Mouse (Mus musculus): Measurements from ENCODE around the gene Bhlhe23. TPM values are rescaled to one million over a fixed set of nuclear protein-coding genes. Genes with fewer than 3 reads are reported as not detected.
A peak's percentile ranks its signal among the peaks of the same experiment; 100 is the strongest.

Gene Bhlhe23
- polyA plus RNA-seq, 1 experiment from 2014 or later: 1.2 TPM

- no peak for ATAC-seq (ENCODE audit: low FRiP score)
- no peaks in the 10 kb centered on the region for H3K9me3 ChIP-seq
- no peak overlapping the region for H3K9ac ChIP-seq
- H3K27ac ChIP-seq: peak overlapping the region; percentile 35; the same call in 1 of the 2 replicates
- H3K27me3 ChIP-seq: peaks cover 22% of the 10 kb centered on the region
- peaks cover 14% of the 10 kb centered on the region; the same call in 1 of the 2 replicates for H3K4me1 ChIP-seq (replicated peaks)
- WGBS: 34% methylated on average over 11 of the region's 11 CpGs
- no peaks in the 10 kb centered on the region for H3K36me3 ChIP-seq
- no peak overlapping the region for H3K4me2 ChIP-seq
- no peak overlapping the region for H3K4me3 ChIP-seq
Measured at GRCm38 (mm10) chr2:180764986-180765385, 11.7 kb downstream of the Bhlhe23 start.

- 16% methylated on average over 15 of the region's 15 CpGs for WGBS
- H3K4me1 ChIP-seq (replicated peaks): peaks cover 46% of the 10 kb centered on the region
- H3K27ac ChIP-seq: peak overlapping the region; percentile 71
- no peak overlapping the region for H3K4me3 ChIP-seq
- H3K27me3 ChIP-seq: peaks cover 25% of the 10 kb centered on the region
- peak; percentile 77 for ATAC-seq (ENCODE audit: low FRiP score)
- peak overlapping the region; percentile 39 for H3K9ac ChIP-seq
- H3K9me3 ChIP-seq: no peaks in the 10 kb centered on the region
- H3K4me2 ChIP-seq: 0 out of 2 replicates have a peak overlapping the region, but pooled peaks have one; percentile 23
- no peaks in the 10 kb centered on the region for H3K36me3 ChIP-seq
Measured at GRCm38 (mm10) chr2:180758513-180759263, 18.0 kb downstream of the Bhlhe23 start.

GRCm38 (mm10) chr2:180756786-180757185 is 19.9 kb downstream of the Bhlhe23 start:
- no peak overlapping the region for H3K4me3 ChIP-seq
- no peak for ATAC-seq (ENCODE audit: low FRiP score)
- H3K4me2 ChIP-seq: no peak overlapping the region
- H3K9ac ChIP-seq: no peak overlapping the region
- H3K9me3 ChIP-seq: no peaks in the 10 kb centered on the region
- H3K4me1 ChIP-seq (replicated peaks): peaks cover 46% of the 10 kb centered on the region
- H3K27me3 ChIP-seq: peaks cover 27% of the 10 kb centered on the region
- H3K27ac ChIP-seq: no peak overlapping the region
- no peaks in the 10 kb centered on the region for H3K36me3 ChIP-seq
- 8% methylated on average over 2 of the region's 2 CpGs for WGBS

- ATAC-seq (ENCODE audit: low FRiP score): no peak
- peaks cover 27% of the 10 kb centered on the region for H3K27me3 ChIP-seq
- no peaks in the 10 kb centered on the region for H3K9me3 ChIP-seq
- 6% methylated on average over 8 of the region's 8 CpGs for WGBS
- peaks cover 46% of the 10 kb centered on the region for H3K4me1 ChIP-seq (replicated peaks)
- H3K36me3 ChIP-seq: no peaks in the 10 kb centered on the region
- no peak overlapping the region for H3K4me3 ChIP-seq
- H3K4me2 ChIP-seq: no peak overlapping the region
- H3K9ac ChIP-seq: no peak overlapping the region
- H3K27ac ChIP-seq: no peak overlapping the region
Measured at GRCm38 (mm10) chr2:180755896-180756295, 20.8 kb downstream of the Bhlhe23 start.

GRCm38 (mm10) chr2:180754976-180755688 is 21.6 kb downstream of the Bhlhe23 start:
- ATAC-seq (ENCODE audit: low FRiP score): no peak
- Histone ChIP-seq H3K4me3 (no peak overlapping the region), H3K9me3 (no peaks in the 10 kb centered on the region), H3K27me3 (peaks cover 27% of the 10 kb centered on the region), H3K4me2 (no peak overlapping the region), H3K36me3 (no peaks in the 10 kb centered on the region), H3K4me1 (replicated peaks) (peaks cover 46% of the 10 kb centered on the region), H3K9ac (no peak overlapping the region), H3K27ac (no peak overlapping the region)
- WGBS: 51% methylated on average over 5 of the region's 5 CpGs

GRCm38 (mm10) chr2:180748904-180749303 is 27.8 kb downstream of the Bhlhe23 start:
- Histone ChIP-seq H3K4me3 (no peak overlapping the region), H3K27me3 (peaks cover 24% of the 10 kb centered on the region)
- 63% methylated on average over 5 of the region's 5 CpGs for WGBS

GRCm38 (mm10) chr2:180746569-180747192 is 30.0 kb downstream of the Bhlhe23 start:
- ATAC-seq (ENCODE audit: low FRiP score): 0 out of 2 replicates have a peak, but pooled peaks have one; percentile 34
- 19% methylated on average over 5 of the region's 5 CpGs for WGBS

More at GRCm38 (mm10) chr2:180748904-180749303, 27.8 kb downstream of the Bhlhe23 start:
- Histone ChIP-seq H3K36me3 (no peaks in the 10 kb centered on the region), H3K4me2 (no peak overlapping the region), H3K4me1 (replicated peaks) (peaks cover 16% of the 10 kb centered on the region), H3K27ac (no peak overlapping the region), H3K9ac (no peak overlapping the region), H3K9me3 (no peaks in the 10 kb centered on the region)
- no peak for ATAC-seq (ENCODE audit: low FRiP score)

GRCm38 (mm10) chr2:180745248-180745927 is 31.3 kb downstream of the Bhlhe23 start:
- Histone ChIP-seq H3K27ac (no peak overlapping the region), H3K4me2 (no peak overlapping the region), H3K4me3 (no peak overlapping the region), H3K9me3 (no peaks in the 10 kb centered on the region), H3K9ac (no peak overlapping the region; the same call in 1 of the 2 replicates), H3K36me3 (no peaks in the 10 kb centered on the region), H3K27me3 (peaks cover 17% of the 10 kb centered on the region), H3K4me1 (replicated peaks) (peaks cover 16% of the 10 kb centered on the region)
- 32% methylated on average over 17 of the region's 17 CpGs for WGBS
- ATAC-seq (ENCODE audit: low FRiP score): peak; percentile 65

More at GRCm38 (mm10) chr2:180746569-180747192, 30.0 kb downstream of the Bhlhe23 start:
- no peak overlapping the region for H3K4me2 ChIP-seq
- no peaks in the 10 kb centered on the region for H3K36me3 ChIP-seq
- no peak overlapping the region for H3K4me3 ChIP-seq
- H3K4me1 ChIP-seq (replicated peaks): peaks cover 16% of the 10 kb centered on the region
- H3K9me3 ChIP-seq: no peaks in the 10 kb centered on the region
- peaks cover 12% of the 10 kb centered on the region for H3K27me3 ChIP-seq
- H3K27ac ChIP-seq: no peak overlapping the region
- H3K9ac ChIP-seq: no peak overlapping the region

GRCm38 (mm10) chr2:180743321-180743720 is 33.4 kb downstream of the Bhlhe23 start:
- Histone ChIP-seq H3K27me3 (peaks cover 15% of the 10 kb centered on the region), H3K9ac (no peak overlapping the region), H3K36me3 (no peaks in the 10 kb centered on the region), H3K4me2 (no peak overlapping the region), H3K4me3 (no peak overlapping the region), H3K4me1 (replicated peaks) (peaks cover 16% of the 10 kb centered on the region), H3K27ac (no peak overlapping the region), H3K9me3 (no peaks in the 10 kb centered on the region)
- WGBS: 95% methylated on average over 2 of the region's 2 CpGs
- no peak for ATAC-seq (ENCODE audit: low FRiP score)

GRCm38 (mm10) chr2:180742820-180743219 is 33.9 kb downstream of the Bhlhe23 start:
- Histone ChIP-seq H3K9me3 (no peaks in the 10 kb centered on the region), H3K4me1 (replicated peaks) (peaks cover 16% of the 10 kb centered on the region), H3K27ac (no peak overlapping the region), H3K36me3 (no peaks in the 10 kb centered on the region), H3K4me2 (no peak overlapping the region), H3K27me3 (peaks cover 15% of the 10 kb centered on the region), H3K9ac (no peak overlapping the region), H3K4me3 (no peak overlapping the region)
- 88% methylated on average over 6 of the region's 6 CpGs for WGBS
- ATAC-seq (ENCODE audit: low FRiP score): no peak

GRCm38 (mm10) chr2:180741421-180741820 is 35.3 kb downstream of the Bhlhe23 start:
- WGBS: 81% methylated on average over 7 of the region's 7 CpGs
- Histone ChIP-seq H3K4me1 (replicated peaks) (peaks cover 7% of the 10 kb centered on the region), H3K4me2 (no peak overlapping the region), H3K9ac (no peak overlapping the region), H3K36me3 (no peaks in the 10 kb centered on the region), H3K27me3 (peaks cover 15% of the 10 kb centered on the region), H3K9me3 (no peaks in the 10 kb centered on the region), H3K4me3 (no peak overlapping the region), H3K27ac (no peak overlapping the region)
- ATAC-seq (ENCODE audit: low FRiP score): no peak

GRCm38 (mm10) chr2:180740349-180740748 is 36.4 kb downstream of the Bhlhe23 start:
- no peak overlapping the region for H3K4me2 ChIP-seq
- no peaks in the 10 kb centered on the region for H3K4me1 ChIP-seq (replicated peaks)
- no peak overlapping the region for H3K27ac ChIP-seq
- H3K9me3 ChIP-seq: no peaks in the 10 kb centered on the region
- H3K27me3 ChIP-seq: peaks cover 15% of the 10 kb centered on the region
- H3K4me3 ChIP-seq: no peak overlapping the region
- 35% methylated on average over 3 of the region's 3 CpGs for WGBS
- no peak for ATAC-seq (ENCODE audit: low FRiP score)
- H3K9ac ChIP-seq: no peak overlapping the region
- no peaks in the 10 kb centered on the region for H3K36me3 ChIP-seq

Measured in hindbrain, embryonic 13.5 days (tissue).